Mouse (Mus musculus) natural killer cell, adult 2 months (primary cell): ENCODE measurements around the gene Folr2.

Experiments used
- DNase-seq, 2 experiments: peaks; one replicate each; pipeline ENCODE4 v3.0.0; 2022; ENCODE audit warnings: low spot score in 2 of 2

Folr2 gene

DNA sequence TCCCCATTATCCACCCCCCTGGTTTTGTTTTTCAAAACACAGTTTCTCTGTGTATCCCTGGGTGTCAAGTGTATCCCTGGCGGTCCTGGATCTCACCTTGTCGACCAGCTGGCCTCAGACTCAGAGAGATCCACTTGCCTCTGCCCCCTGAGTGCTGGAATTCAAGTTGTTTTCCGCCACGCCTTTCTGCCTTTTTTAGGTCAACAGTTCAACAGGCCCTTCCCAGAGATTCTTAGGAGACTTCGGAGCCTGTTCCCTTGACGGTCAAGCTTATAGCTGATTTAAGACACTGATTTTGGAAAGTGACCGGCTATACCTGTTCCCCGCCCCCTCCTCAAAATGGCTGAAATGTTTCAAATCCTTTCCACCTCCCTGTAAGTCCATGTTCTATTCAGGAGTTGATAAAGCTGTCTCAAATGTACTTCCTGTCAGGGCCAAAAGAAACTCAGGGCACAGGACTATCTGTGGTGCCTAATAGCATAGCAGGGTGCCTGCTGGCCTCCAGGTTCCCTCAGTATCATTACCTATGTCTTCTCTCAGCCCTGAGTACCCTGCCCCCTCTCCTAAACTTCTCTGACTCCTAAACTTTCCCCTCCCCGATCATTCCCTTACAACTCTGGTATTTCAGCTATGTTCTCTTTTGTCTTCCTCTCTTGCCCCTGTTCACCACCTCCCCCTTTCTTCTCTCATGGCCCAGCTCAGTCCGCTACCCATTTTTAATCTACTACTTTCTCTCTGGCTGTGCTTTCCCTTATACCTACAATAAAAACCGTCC is 9.7 kb upstream of the Folr2 start:
- no peak for DNase-seq

DNA sequence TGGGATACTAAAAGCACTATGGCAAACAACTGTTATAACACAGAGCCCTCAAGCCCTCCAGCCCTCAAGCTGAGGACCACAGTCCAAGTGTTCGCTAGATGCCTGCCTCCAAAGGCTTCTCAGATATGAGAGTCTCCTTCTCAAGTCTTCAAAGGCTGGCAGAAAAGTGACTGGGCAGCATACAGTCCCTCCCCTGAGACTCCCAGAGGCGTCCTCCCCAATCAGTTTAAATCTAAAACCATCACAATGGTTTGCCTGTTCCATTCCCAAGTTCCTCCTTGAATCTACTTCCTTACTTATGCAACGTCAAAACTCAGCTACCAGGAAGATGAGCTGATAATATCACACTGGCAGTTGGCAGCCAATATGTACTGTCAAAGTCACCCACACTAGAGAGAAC is 6.4 kb upstream of the Folr2 start, which contains the start of gene Anapc15:
Anapc15 (plus strand) TSS at position 301 of the 400 bp plus-strand sequence.
- DNase-seq, result no peak

DNA sequence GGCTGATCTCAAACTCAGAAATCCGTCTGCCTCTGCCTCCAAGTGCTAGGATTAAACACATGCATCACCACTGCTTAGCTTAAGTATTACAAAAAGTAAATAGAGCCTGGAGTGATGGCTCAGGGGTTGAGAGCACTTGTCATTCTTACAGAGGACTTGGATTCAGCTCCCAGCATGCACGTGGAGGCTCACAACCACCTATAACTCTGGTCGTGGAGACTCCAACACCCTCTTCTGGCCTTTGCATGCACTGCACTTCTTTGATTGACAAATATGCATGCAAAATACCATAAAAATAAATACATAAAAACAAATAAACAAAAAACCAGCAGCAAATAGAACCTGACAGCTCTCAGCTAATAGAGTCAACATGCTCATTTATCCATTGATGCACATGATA is 5.3 kb upstream of the Folr2 start:
- no peak for DNase-seq

DNA sequence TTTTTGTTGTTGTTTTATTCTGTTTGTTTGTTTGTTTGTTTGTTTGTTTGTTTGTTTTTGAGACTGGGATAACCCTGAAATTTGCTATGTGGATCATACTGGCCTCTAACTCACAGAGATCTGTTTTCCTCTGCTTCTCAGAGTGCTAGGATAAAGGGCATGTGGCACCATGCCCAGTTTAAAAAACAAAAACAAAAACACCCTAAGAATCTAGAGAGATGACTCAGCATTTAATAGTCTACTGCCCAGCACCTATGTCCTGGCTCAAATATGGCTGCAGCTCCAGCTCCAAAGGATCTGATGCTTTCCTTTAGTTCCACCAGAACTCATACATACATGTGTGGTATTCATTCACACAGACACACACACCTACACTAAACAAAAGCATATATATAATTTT is 4.0 kb upstream of the Folr2 start:
- no peak for DNase-seq

DNA sequence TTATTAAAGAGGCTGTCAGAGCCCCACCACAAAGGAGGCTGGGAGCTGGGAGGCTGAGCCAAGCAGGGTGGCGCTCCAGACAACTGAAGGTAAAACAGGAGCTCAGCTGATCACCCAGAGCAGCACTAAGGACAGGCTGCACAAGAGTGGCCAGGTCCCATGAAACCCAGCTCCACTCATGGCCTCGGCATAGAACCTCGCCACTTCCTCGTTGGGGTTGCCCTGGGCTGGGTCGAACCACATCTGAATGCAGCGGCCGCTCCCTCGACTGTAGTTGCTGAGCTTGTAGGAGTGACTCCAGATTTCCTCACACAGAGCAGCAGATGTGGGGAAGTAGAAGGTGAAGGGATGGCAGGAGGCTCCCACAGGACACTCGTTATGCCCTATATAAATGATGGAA is 1.4 kb upstream of the Folr2 start:
- DNase-seq, result no peak

DNA sequence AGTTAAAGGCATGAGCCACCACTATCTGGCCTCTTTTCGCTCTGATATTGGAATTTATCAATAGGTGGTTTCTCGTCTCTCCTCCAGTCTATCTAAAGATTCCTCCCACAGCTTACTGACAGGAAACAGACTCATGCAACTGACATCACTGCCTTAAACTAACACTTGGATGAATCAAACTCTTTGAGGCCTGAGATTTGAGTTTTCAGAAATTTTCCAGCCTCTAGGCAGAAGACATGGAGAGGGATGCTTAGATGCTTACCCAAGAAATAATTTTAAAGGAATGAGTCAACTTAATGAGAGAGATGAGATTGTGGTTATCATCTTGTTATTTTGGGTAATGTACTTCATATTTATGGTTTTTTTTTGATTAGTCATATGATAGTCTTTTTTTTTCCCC is 3.2 kb downstream of the Folr2 start:
- DNase-seq, result no peak

DNA sequence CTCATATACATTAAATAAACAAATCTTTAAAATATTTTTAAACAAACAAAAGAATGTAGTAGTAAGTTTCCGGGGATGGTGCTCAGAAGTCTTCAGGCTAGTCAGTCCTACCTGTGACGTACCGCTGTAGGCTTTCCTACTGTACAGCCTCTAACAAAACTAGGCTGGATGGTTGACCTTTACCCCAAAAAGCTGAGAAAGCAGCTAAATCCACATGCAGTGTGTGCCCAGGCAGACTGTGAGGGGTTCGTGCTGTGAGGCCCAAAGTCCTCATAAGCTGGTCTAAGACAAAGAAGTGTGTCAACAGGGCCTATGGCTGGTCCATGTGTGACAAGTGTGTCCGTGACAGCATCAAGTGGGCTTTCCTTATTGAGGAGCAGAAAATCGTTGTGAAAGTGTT is 4.1 kb downstream of the Folr2 start:
- no peak for DNase-seq

DNA sequence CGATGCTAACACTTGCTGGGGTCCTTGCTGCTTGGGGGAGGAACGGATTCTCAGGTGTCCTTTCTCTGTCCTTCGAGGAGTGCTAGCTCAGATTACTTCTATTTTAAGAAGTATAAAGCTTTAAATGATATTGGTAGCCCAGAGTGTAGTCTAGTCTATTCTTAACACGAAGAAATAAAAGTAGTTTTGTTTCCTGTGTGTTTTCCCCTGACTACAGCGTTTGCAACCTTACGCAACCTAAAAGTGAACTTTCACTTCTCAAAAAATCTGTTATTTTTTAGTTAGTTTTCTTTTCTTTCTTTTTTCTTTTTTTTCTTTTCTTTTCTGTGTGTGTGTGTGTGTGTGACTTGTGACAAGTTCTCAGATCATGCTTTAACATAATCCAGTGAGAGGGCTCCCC is 5.3 kb downstream of the Folr2 start:
- no peak for DNase-seq

DNA sequence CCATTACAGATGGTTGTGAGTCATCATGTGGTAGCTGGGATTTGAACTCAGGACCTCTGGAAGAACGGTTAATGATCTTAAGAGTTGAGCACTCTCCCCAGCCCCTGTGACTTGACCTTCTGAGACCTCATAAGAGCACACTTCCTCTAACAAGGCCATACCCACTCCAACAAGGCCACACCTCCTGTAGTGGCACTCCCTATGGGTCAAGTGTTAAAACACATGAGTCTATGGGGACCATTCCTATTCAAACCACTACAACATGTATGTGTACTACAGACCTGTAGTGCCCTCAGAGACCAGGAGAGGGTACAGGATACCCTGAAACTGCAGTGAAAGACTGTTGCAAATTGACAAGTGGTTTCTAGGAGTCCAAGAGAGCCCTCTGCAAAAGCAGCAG is 9.1 kb downstream of the Folr2 start:
- no peak for DNase-seq

DNA sequence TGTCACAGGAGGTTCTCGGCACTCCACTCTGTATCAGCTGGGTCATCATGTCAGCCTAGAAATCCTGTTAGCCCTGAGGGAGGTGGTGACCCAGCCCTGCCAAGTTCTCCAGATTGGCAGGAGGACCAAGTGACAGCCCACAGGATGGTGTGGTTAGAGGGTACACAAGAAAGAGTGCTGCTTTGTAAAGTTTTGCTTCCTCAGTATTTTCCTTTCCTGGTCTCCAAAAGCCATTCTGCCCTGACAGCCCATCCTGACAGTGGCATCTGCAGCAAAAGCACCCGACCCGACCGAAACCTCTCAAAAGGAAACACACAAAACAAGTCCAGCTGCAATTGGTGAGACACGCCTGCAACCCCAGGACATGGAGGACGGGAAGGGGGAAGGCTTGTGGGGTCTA is 12.8 kb downstream of the Folr2 start:
- no peak for DNase-seq

DNA sequence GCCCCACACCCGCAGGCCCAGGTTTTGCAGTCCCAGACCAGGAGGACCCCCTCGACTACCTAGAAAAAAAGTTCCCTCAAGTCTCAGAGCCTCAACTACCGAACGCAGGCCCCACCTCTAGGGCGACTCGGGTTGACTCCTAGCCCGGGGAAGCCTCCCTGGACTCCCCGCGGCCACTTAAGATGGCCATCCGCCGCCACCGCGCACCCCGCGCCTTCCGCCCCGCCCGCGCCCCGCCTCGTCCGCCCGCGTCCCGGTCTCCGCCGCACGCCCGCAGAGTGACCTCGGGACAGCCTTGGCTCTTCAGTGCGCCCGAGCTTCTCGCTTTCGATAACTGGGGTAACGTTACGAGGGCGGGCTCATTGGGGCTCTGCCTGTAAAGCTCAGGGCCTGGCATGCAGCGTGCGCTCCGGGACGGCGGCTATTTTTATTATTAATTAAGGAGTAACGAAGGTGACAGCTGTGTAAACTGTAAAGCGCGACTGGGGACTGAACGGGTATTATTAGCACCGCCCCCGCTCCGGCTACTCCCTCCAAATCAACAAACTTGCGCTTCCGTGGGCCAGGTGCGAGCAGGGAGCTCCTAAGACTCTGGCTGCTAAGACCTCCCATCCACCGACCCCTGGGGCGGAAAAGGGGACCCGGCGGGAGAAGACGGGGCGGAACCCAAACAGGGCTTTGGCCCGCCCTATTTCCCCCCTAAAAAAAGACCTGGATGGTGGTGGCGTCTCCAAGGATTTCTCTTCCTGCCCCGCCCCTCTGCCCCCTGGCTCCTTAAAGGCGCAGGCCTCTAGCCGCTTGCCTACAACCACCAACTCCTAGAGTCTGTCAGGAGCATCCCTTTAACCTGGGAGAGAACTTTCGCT is 19.2 kb downstream of the Folr2 start, which contains the start of gene Inppl1:
Inppl1 (minus strand) TSS at position 624 of the 866 bp plus-strand sequence.
- peak; percentile 17 to 31 for DNase-seq

DNA sequence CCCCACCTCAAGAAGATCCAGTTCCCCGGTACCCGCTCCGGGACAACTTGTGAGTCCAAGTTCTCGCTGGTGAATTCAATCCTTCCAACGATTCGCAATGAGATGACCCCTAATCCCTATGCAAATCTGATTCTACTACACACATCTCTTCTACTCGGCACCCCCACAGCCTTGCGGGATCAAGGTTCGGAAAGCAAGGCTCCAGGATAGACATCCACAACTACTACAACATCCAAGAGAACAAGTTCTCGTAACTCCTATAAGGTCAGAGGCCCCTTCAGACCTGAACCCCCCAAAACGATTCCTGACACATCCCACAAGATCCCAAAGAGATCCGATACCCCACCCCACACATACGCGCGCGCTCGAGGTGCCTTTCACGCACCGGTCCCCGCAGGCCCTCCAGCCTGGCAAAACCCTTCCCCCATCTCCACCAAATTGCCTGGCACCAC is 19.8 kb downstream of the Folr2 start:
- peak in 1 of 2 experiments; percentile 18 for DNase-seq

DNA sequence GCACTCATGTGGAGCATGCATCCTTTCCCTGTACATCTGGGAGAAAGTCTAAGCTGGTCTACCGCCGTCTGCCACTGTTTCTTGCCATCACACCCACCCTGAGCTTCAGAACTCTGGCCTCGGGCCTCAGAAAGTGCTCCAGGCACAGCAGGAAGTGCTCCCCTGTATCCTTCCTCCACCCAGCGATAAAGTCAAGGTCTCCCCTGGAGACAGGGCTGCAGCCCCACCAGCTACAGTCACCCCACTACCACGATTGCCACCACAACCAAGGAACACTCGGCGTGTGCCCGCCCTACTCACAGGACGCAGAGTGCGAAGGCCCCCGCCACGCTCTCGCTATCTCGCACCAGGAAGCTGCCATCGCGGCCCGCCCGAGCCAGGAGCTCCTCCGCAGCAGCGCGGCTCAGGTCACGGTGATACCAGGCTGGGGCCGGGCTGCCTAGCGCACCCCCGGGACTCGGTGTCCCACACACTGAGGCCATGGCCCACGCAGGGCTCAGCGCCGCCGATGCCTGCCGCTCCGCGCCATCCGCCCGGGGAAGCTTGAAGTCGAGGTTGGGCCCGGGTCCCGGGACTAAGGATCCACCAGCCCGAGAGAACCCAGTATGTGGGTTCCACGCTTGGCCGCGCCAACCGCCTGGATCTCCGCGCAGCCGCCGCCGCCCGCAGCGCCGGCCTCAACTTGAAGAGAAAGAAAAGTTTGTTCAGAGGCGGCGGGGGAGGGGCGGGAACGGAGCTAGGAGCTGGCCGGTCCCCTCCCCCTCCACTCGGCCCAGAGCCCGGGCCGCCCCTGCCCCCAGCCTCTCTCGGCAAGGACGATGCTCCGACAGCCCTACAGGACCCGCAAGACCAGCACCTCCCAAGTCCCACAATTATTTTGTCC is 20.5 kb downstream of the Folr2 start:
- DNase-seq, result peak; percentile 36 to 51

DNA sequence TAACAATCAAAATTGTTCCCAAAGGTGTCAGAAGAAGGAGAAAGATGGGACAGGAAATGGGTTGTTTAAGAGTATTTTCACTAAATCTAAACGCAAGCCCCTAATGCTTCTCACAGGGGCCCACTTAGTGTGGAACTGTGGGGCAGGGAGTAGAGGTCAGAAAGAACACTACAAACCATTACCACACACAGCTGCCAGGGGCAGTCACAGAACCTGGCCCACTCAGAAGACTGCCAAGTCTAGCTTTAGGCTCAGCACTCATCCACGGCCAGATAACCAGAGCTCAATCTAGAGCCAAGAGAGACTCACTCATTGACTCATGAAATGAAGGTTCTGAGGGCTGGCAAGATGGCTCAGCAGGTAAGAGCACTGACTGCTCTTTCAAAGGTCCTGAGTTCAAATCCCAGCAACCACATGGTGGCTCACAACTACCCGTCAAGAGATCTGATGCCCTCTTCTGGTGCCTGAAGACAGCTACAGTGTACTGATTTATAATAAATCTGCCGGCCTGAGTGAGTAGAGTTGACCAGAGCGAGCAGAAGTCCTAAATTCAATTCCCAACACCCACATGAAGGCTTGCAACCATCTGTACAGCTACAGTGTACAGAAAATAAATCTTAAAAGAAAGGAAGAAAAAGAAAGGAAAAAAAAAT is 21.4 kb downstream of the Folr2 start:
- DNase-seq, result no peak

DNA sequence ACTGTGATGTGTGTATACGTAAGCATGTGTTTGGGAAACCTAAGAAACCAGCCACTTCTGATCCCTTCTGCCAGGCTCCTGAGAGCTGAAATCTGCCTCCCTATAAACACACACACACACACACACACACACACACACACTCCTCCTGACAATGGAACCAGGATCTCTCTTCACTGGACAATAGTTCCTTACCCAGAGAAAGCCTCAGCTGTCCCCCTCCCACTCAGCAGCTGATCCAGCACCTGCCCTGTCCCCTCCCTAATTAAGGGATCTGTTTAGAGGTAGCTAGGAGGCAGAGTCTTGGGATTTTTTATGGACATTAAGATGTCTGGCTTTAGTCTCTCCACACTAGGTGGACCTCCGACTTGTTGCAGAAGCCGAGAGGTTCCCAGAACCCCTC is 22.1 kb downstream of the Folr2 start:
- DNase-seq, result no peak

DNA sequence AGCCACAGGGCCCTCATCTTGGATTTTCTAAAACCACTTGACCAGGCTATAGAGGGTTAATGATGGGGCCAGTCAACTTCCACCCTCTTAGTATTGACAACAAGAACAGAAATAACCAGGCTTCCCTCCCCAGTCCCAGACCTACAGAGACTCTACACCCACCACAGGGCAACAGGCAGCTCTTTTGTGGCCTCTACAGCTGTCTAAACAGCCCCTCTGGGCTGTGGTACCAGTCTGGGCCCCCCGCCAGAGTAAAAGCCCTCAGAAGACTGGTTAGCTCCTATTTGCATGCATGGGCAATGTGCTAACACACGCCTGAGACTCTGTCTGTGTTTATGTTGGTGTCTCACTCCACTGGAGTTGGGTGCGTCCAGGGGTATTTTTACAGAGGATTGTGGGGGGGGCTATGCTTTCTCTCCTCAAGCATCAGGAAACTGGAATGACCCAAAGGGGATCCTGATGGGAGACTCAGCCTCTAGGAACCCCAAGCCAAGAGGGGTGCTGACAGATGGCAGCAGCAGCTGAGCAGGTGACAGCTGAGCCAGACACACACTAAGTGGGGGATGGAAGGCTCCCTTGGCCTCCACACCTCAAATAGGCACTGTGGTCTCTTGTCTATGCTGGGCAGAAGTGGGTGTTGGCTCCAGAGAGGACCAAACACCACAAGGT is 22.9 kb downstream of the Folr2 start:
- DNase-seq, result no peak

DNA sequence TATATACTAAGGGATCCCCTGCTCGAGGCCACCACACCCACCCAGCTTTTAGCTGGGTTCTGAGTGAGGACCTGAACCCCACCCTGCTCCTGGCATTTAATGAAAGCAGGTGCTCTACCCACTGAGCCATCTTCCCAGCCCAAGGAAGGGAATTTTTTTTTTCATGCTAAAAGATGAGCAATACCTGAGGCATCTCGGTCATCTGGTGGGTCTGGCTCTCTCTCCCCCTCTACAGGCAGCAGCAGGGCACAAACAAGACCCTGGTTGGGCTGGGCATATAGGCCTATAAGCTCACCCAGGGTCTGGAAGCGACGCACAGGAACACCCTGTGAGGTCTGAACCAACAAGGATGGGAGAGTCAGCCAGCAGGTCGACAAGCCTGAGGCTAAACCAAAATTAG is 23.6 kb downstream of the Folr2 start:
- DNase-seq, result no peak

DNA sequence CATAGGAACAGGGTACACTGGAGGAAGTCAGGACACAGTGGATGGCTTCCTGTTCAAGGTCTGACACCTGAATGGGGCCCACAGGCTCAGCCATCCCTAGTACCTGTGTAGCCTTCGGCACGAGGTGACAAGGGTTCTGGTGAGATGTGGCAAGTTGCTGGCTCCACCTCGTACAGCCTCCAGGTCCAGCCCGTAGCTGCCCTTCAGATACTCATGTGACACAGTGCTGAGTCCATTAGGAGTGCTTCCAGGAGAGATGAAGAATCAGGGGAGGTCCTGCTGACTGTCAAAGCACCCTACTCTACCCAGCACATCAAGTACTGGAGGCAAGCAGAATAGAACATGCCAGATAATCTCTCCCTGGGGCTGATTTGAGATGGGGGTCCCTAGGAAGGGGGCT is 24.6 kb downstream of the Folr2 start:
- DNase-seq, result no peak

DNA sequence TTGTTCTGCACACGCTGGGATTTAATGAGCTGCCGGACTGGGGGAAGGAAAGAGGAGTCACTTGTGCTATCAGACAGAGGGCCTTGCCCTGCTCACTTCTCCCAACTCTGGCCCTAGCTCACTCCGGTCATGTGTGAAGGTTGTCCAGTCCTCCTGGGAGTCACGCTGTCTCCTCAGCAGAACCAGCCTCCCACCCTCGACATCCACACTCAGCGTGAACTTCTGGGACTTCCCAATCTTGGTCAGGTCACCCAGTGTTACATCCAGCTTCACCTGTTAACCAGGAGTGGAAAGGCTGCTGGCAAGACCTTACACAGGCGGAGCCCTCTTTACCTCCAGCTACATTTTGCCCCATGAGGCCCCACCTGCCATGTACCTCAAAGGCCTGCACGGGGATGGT is 25.6 kb downstream of the Folr2 start:
- DNase-seq, result no peak

DNA sequence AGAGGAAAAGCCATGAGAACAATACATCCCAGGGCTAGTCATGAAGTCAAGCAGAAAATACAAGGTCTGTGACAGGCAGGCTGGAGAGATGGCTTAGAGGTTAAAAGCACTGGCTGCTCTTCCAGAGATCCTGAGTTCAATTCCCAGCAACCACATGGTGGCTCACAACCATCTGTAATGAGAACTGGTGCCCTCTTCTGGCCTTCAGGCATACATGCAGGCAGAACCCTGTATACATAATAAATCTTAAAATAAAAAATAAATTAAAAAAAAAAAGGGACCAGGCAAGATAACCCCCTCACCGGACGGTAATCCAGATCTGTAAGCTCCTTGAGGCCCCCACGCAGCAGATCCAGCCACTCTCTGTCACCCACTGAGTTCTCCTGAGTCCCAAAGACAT is 26.6 kb downstream of the Folr2 start:
- DNase-seq, result no peak
